Mouse (Mus musculus) frontal cortex, postnatal 14 days (tissue): ENCODE measurements around the gene Ctdspl.

Experiments used
- DNase-seq, 2 experiments: peaks; one replicate each; pipeline ENCODE4 v3.0.0; 2022; ENCODE audit warnings: low spot score in 2 of 2

Gene Ctdspl

GRCm38 (mm10) chr9:118988787-118989580 lies 62.7 kb downstream of the Ctdspl start:
- DNase-seq, result no peak

GRCm38 (mm10) chr9:118990490-118990889 lies 64.2 kb downstream of the Ctdspl start:
- DNase-seq, result no peak

- no peak for DNase-seq
Measured at GRCm38 (mm10) chr9:118991750-118992585, 65.7 kb downstream of the Ctdspl start.

- DNase-seq, result no peak
Measured at GRCm38 (mm10) chr9:118992586-118992955, 66.3 kb downstream of the Ctdspl start.

GRCm38 (mm10) chr9:118994524-118995227 lies 68.4 kb downstream of the Ctdspl start:
- DNase-seq, result no peak

GRCm38 (mm10) chr9:118995539-118995938 lies 69.3 kb downstream of the Ctdspl start:
- DNase-seq, result no peak

GRCm38 (mm10) chr9:118997241-118997640 lies 71.0 kb downstream of the Ctdspl start:
- DNase-seq, result no peak

- no peak for DNase-seq
Measured at GRCm38 (mm10) chr9:119000196-119000595, 73.9 kb downstream of the Ctdspl start.

GRCm38 (mm10) chr9:119002267-119002666 lies 76.0 kb downstream of the Ctdspl start:
- no peak for DNase-seq

GRCm38 (mm10) chr9:119003990-119004702 lies 77.9 kb downstream of the Ctdspl start:
- peak in 1 of 2 experiments; percentile 52 for DNase-seq

GRCm38 (mm10) chr9:119004703-119005076 lies 78.4 kb downstream of the Ctdspl start:
- no peak for DNase-seq

GRCm38 (mm10) chr9:119005303-119006029 lies 79.2 kb downstream of the Ctdspl start:
- DNase-seq, result no peak

- no peak for DNase-seq
Measured at GRCm38 (mm10) chr9:119007266-119007665, 81.0 kb downstream of the Ctdspl start.

- DNase-seq, result no peak
Measured at GRCm38 (mm10) chr9:119008871-119009270, 82.6 kb downstream of the Ctdspl start.

- DNase-seq, result no peak
Measured at GRCm38 (mm10) chr9:119010156-119010710, 84.0 kb downstream of the Ctdspl start.

- no peak for DNase-seq
Measured at GRCm38 (mm10) chr9:119016785-119017507, 90.7 kb downstream of the Ctdspl start.

- DNase-seq, result no peak
Measured at GRCm38 (mm10) chr9:119021731-119022130, 95.5 kb downstream of the Ctdspl start.

- no peak for DNase-seq
Measured at GRCm38 (mm10) chr9:119025263-119025662, 99.0 kb downstream of the Ctdspl start.

GRCm38 (mm10) chr9:119025832-119026331 lies 99.6 kb downstream of the Ctdspl start:
- DNase-seq, result no peak

GRCm38 (mm10) chr9:119027337-119027736 lies 101.1 kb downstream of the Ctdspl start:
- DNase-seq, result no peak
